Mouse (Mus musculus): ENCODE data around the gene Pank4. TPM values are rescaled to one million over a fixed set of nuclear protein-coding genes. Genes with fewer than 3 reads are reported as not detected.

The Pank4 gene
- polyA plus RNA-seq, 1 experiment = 22.2 TPM

GRCm38 (mm10) chr4:155016807-155017206, 52.9 kb downstream of the Pank4 start:
- no peaks in the 10 kb centered on the region for H3K36me3 ChIP-seq (ENCODE audit: control insufficient read depth, insufficient read depth)
- no peaks in the 10 kb centered on the region for H3K79me2 ChIP-seq (ENCODE audit: control insufficient read depth, insufficient read depth)
- no peak overlapping the region for H3K4me3 ChIP-seq (ENCODE audit: insufficient read depth, poor library complexity, severe bottlenecking)
- TF ChIP-seq MAX (IDR thresholded peaks at IDR 0.05) (no peak), MYOG (IDR thresholded peaks at IDR 0.05; ENCODE audit: control insufficient read depth, extremely low read depth, insufficient read length) (no peak), CEBPB (IDR thresholded peaks at IDR 0.05; ENCODE audit: low read depth) (no peak), USF1 (IDR thresholded peaks at IDR 0.05; ENCODE audit: low read depth) (no peak), CTCF (IDR thresholded peaks at IDR 0.05; ENCODE audit: control insufficient read depth, insufficient read depth, insufficient read length) (no peak), FOSL1 (IDR thresholded peaks at IDR 0.05; ENCODE audit: insufficient read depth, low read length, poor library complexity, severe bottlenecking) (no peak), MYOD1 (IDR thresholded peaks at IDR 0.05; ENCODE audit: control insufficient read depth, insufficient read length, low read depth) (no peak)
- H3ac ChIP-seq (ENCODE audit: control insufficient read depth, insufficient read length, low read depth) = no peak overlapping the region
- no peaks in the 10 kb centered on the region for H3K79me3 ChIP-seq (ENCODE audit: low read depth)
- H3K27me3 ChIP-seq (ENCODE audit: control insufficient read depth, insufficient read depth, insufficient read length) = peaks cover 56% of the 10 kb centered on the region

GRCm38 (mm10) chr4:155017253-155017878, 53.4 kb downstream of the Pank4 start:
- no peak for TF ChIP-seq FOSL1 (IDR thresholded peaks at IDR 0.05; ENCODE audit: insufficient read depth, low read length, poor library complexity, severe bottlenecking)
- TF ChIP-seq USF1 (IDR thresholded peaks at IDR 0.05; ENCODE audit: low read depth) = no peak
- no peak for TF ChIP-seq MYOD1 (IDR thresholded peaks at IDR 0.05; ENCODE audit: control insufficient read depth, insufficient read length, low read depth)
- TF ChIP-seq MYOG (IDR thresholded peaks at IDR 0.05; ENCODE audit: control insufficient read depth, extremely low read depth, insufficient read length) = no peak
- TF ChIP-seq CEBPB (IDR thresholded peaks at IDR 0.05; ENCODE audit: low read depth) = no peak

GRCm38 (mm10) chr4:155018066-155018465, 54.1 kb downstream of the Pank4 start:
- no peak overlapping the region for H3K4me3 ChIP-seq (ENCODE audit: insufficient read depth, poor library complexity, severe bottlenecking)
- TF ChIP-seq CTCF (IDR thresholded peaks at IDR 0.05; ENCODE audit: control insufficient read depth, insufficient read depth, insufficient read length) (no peak), MYOD1 (IDR thresholded peaks at IDR 0.05; ENCODE audit: control insufficient read depth, insufficient read length, low read depth) (no peak), MAX (IDR thresholded peaks at IDR 0.05) (no peak), USF1 (IDR thresholded peaks at IDR 0.05; ENCODE audit: low read depth) (no peak), FOSL1 (IDR thresholded peaks at IDR 0.05; ENCODE audit: insufficient read depth, low read length, poor library complexity, severe bottlenecking) (no peak), MYOG (IDR thresholded peaks at IDR 0.05; ENCODE audit: control insufficient read depth, extremely low read depth, insufficient read length) (no peak), CEBPB (IDR thresholded peaks at IDR 0.05; ENCODE audit: low read depth) (no peak)
- H3K36me3 ChIP-seq (ENCODE audit: control insufficient read depth, insufficient read depth) = no peaks in the 10 kb centered on the region
- H3K79me2 ChIP-seq (ENCODE audit: control insufficient read depth, insufficient read depth) = no peaks in the 10 kb centered on the region
- peaks cover 61% of the 10 kb centered on the region for H3K27me3 ChIP-seq (ENCODE audit: control insufficient read depth, insufficient read depth, insufficient read length)
- no peak overlapping the region for H3ac ChIP-seq (ENCODE audit: control insufficient read depth, insufficient read length, low read depth)
- no peaks in the 10 kb centered on the region for H3K79me3 ChIP-seq (ENCODE audit: low read depth)

More at GRCm38 (mm10) chr4:155017253-155017878, 53.4 kb downstream of the Pank4 start:
- Histone ChIP-seq H3ac (ENCODE audit: control insufficient read depth, insufficient read length, low read depth) (no peak overlapping the region), H3K36me3 (ENCODE audit: control insufficient read depth, insufficient read depth) (no peaks in the 10 kb centered on the region), H3K79me3 (ENCODE audit: low read depth) (no peaks in the 10 kb centered on the region), H3K4me3 (ENCODE audit: insufficient read depth, poor library complexity, severe bottlenecking) (no peak overlapping the region), H3K79me2 (ENCODE audit: control insufficient read depth, insufficient read depth) (no peaks in the 10 kb centered on the region), H3K27me3 (ENCODE audit: control insufficient read depth, insufficient read depth, insufficient read length) (peaks cover 62% of the 10 kb centered on the region)

GRCm38 (mm10) chr4:155018601-155019335, 54.8 kb downstream of the Pank4 start:
- Histone ChIP-seq H3K4me3 (ENCODE audit: insufficient read depth, poor library complexity, severe bottlenecking) (no peak overlapping the region), H3K27me3 (ENCODE audit: control insufficient read depth, insufficient read depth, insufficient read length) (peaks cover 60% of the 10 kb centered on the region)

GRCm38 (mm10) chr4:155019336-155019847, 55.5 kb downstream of the Pank4 start:
- Histone ChIP-seq H3K27me3 (ENCODE audit: control insufficient read depth, insufficient read depth, insufficient read length) (peaks cover 60% of the 10 kb centered on the region), H3K79me3 (ENCODE audit: low read depth) (no peaks in the 10 kb centered on the region), H3ac (ENCODE audit: control insufficient read depth, insufficient read length, low read depth) (no peak overlapping the region), H3K4me3 (ENCODE audit: insufficient read depth, poor library complexity, severe bottlenecking) (no peak overlapping the region), H3K79me2 (ENCODE audit: control insufficient read depth, insufficient read depth) (no peaks in the 10 kb centered on the region), H3K36me3 (ENCODE audit: control insufficient read depth, insufficient read depth) (no peaks in the 10 kb centered on the region)
- TF ChIP-seq CEBPB (IDR thresholded peaks at IDR 0.05; ENCODE audit: low read depth) (no peak), CTCF (IDR thresholded peaks at IDR 0.05; ENCODE audit: control insufficient read depth, insufficient read depth, insufficient read length) (no peak), FOSL1 (IDR thresholded peaks at IDR 0.05; ENCODE audit: insufficient read depth, low read length, poor library complexity, severe bottlenecking) (no peak), MYOG (IDR thresholded peaks at IDR 0.05; ENCODE audit: control insufficient read depth, extremely low read depth, insufficient read length) (no peak), USF1 (IDR thresholded peaks at IDR 0.05; ENCODE audit: low read depth) (no peak)

More at GRCm38 (mm10) chr4:155018601-155019335, 54.8 kb downstream of the Pank4 start:
- Histone ChIP-seq H3K36me3 (ENCODE audit: control insufficient read depth, insufficient read depth) (no peaks in the 10 kb centered on the region), H3ac (ENCODE audit: control insufficient read depth, insufficient read length, low read depth) (no peak overlapping the region), H3K79me2 (ENCODE audit: control insufficient read depth, insufficient read depth) (no peaks in the 10 kb centered on the region), H3K79me3 (ENCODE audit: low read depth) (no peaks in the 10 kb centered on the region)
- TF ChIP-seq MYOD1 (IDR thresholded peaks at IDR 0.05; ENCODE audit: control insufficient read depth, insufficient read length, low read depth) (no peak), CEBPB (IDR thresholded peaks at IDR 0.05; ENCODE audit: low read depth) (no peak), CTCF (IDR thresholded peaks at IDR 0.05; ENCODE audit: control insufficient read depth, insufficient read depth, insufficient read length) (no peak), MYOG (IDR thresholded peaks at IDR 0.05; ENCODE audit: control insufficient read depth, extremely low read depth, insufficient read length) (no peak), MAX (IDR thresholded peaks at IDR 0.05) (no peak), FOSL1 (IDR thresholded peaks at IDR 0.05; ENCODE audit: insufficient read depth, low read length, poor library complexity, severe bottlenecking) (no peak), USF1 (IDR thresholded peaks at IDR 0.05; ENCODE audit: low read depth) (no peak)
